Mouse (Mus musculus): ENCODE data around the gene Cd248.

- no peak for TF ChIP-seq POLR2A (IDR thresholded peaks at IDR 0.05; ENCODE audit: borderline replicate concordance, insufficient read depth, low read length)
- TF ChIP-seq CTCF (IDR thresholded peaks at IDR 0.05; ENCODE audit: borderline replicate concordance, insufficient read depth, low read depth, low read length): no peak
Observed at GRCm38 (mm10) chr19:5049325-5049724, 18.6 kb upstream of the Cd248 start.

All from cerebellum, adult 2 months (tissue).